Mouse (Mus musculus): ENCODE measurements around the gene Tbc1d17. TPM values are rescaled to one million over a fixed set of nuclear protein-coding genes. Genes with fewer than 3 reads are reported as not detected.

Gene Tbc1d17
- polyA plus RNA-seq, 1 experiment from 2014 or later = 69.4 TPM

- peaks cover 29% of the 10 kb centered on the region for H3K4me1 ChIP-seq (ENCODE audit: control insufficient read depth, insufficient read depth, low read length)
Measured at GRCm38 (mm10) chr7:44857042-44857552, 8.2 kb upstream of the Tbc1d17 start, which contains the start of gene Pnkp. Gene Pnkp, plus strand, starts transcription at chr7:44857139.

DNA sequence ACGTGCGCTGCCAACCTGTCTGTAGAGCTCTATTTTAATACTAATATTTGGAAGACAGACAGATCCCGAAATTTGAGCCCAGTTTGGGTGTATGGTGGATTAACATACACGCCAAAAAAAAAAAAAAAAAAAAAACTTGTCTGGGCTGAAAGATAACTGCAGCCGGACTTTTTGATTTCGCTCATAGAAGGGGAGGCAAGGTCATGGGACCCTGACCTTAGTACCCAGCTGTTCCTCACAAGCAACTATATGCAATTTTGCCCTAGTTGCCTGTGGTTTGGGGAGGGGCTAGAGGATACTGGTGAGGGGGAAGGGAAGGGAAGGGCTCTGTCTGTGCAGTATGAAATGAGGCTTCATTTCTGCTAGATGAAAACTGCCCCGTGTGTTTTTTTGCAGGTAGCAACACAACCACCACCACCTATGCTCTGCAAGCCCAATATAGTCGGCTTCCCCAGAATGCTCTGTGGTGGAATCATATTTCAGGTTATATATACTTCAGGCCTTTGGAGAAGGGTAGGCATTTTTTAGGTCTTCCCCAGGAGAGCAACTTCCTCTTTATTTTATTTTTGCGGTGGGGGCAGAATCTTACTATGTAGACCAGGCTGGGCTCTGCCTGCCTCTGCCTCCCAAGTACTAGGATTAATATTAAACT, 7.5 kb upstream of the Tbc1d17 start:
- no peak overlapping the region for H3K9ac ChIP-seq (ENCODE audit: low read length)
- H3K4me2 ChIP-seq = peak overlapping the region; percentile 95
- ATAC-seq (ENCODE audit: low FRiP score) = no peak
- no peak for DNase-seq (ENCODE audit: low spot score, missing footprints)
- no peak overlapping the region for H3K27ac ChIP-seq (ENCODE audit: low read depth, low read length)
- WGBS = 69% methylated on average over 9 of the region's 9 CpGs
- peak overlapping the region; percentile 72; the same call in 1 of the 2 replicates for H3K4me3 ChIP-seq (ENCODE audit: low read depth, low read length)
- H3K27me3 ChIP-seq (ENCODE audit: control insufficient read depth, insufficient read depth, low read length) = no peaks in the 10 kb centered on the region
- H3K4me1 ChIP-seq (ENCODE audit: control insufficient read depth, insufficient read depth, low read length) = peaks cover 29% of the 10 kb centered on the region
- H3K9me3 ChIP-seq (ENCODE audit: control insufficient read depth, low read length) = no peaks in the 10 kb centered on the region
- peaks cover 2% of the 10 kb centered on the region; the same call in 1 of the 2 replicates for H3K36me3 ChIP-seq (ENCODE audit: control insufficient read depth, insufficient read depth, low read length)

More at GRCm38 (mm10) chr7:44857042-44857552, 8.2 kb upstream of the Tbc1d17 start, which contains the start of gene Pnkp:
- Histone ChIP-seq H3K4me2 (peak within 1 kb of the TSS; percentile 95), H3K36me3 (ENCODE audit: control insufficient read depth, insufficient read depth, low read length) (peaks cover 2% of the 10 kb centered on the region; the same call in 1 of the 2 replicates), H3K27me3 (ENCODE audit: control insufficient read depth, insufficient read depth, low read length) (no peaks in the 10 kb centered on the region), H3K27ac (ENCODE audit: low read depth, low read length) (peak within 1 kb of the TSS; percentile 83), H3K9me3 (ENCODE audit: control insufficient read depth, low read length) (no peaks in the 10 kb centered on the region), H3K9ac (ENCODE audit: low read length) (peak within 1 kb of the TSS; percentile 81), H3K4me3 (ENCODE audit: low read depth, low read length) (peak within 1 kb of the TSS; percentile 72)
- ATAC-seq (ENCODE audit: low FRiP score) (peak; percentile 45; the same call in 1 of the 2 replicates), DNase-seq (ENCODE audit: low spot score, missing footprints) (peak; percentile 98)
- WGBS = under 1% methylated on average over 32 of the region's 32 CpGs

DNA sequence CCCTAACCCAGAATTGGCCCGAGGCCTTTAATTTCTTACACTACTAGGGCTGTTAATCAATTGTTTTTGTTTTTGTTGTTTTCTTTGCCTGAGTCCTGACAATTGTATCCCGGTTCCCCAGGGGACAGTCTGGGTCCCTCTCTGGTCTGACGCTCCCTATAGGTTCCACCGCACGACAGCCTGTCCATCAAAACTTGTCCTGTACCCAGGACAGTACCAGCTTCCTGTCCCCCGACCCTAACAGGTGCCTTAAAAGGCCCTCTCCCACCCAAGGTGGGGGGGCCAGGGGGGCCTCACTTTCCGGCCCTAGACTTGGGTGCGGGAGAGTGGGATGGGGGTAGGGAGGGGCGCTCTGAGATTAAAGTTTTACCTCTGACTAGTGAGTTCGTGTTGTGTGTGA, 6.2 kb upstream of the Tbc1d17 start:
- 44% methylated on average over 10 of the region's 10 CpGs for WGBS
- Histone ChIP-seq H3K36me3 (ENCODE audit: control insufficient read depth, insufficient read depth, low read length) (0 out of 2 replicates have a peak, but pooled peaks cover 2% of the 10 kb centered on the region), H3K4me1 (ENCODE audit: control insufficient read depth, insufficient read depth, low read length) (peaks cover 33% of the 10 kb centered on the region), H3K27me3 (ENCODE audit: control insufficient read depth, insufficient read depth, low read length) (no peaks in the 10 kb centered on the region), H3K9me3 (ENCODE audit: control insufficient read depth, low read length) (no peaks in the 10 kb centered on the region), H3K4me2 (peak overlapping the region; percentile 78), H3K4me3 (ENCODE audit: low read depth, low read length) (peak overlapping the region; percentile 49), H3K27ac (ENCODE audit: low read depth, low read length) (peak overlapping the region; percentile 89), H3K9ac (ENCODE audit: low read length) (peak overlapping the region; percentile 74)
- no peak for DNase-seq (ENCODE audit: low spot score, missing footprints)
- no peak for ATAC-seq (ENCODE audit: low FRiP score)

GRCm38 (mm10) chr7:44854356-44855031, 5.6 kb upstream of the Tbc1d17 start:
- Histone ChIP-seq H3K27me3 (ENCODE audit: control insufficient read depth, insufficient read depth, low read length) (no peaks in the 10 kb centered on the region), H3K4me1 (ENCODE audit: control insufficient read depth, insufficient read depth, low read length) (peaks cover 33% of the 10 kb centered on the region), H3K9ac (ENCODE audit: low read length) (peak overlapping the region; percentile 74), H3K27ac (ENCODE audit: low read depth, low read length) (peak overlapping the region; percentile 89), H3K36me3 (ENCODE audit: control insufficient read depth, insufficient read depth, low read length) (0 out of 2 replicates have a peak, but pooled peaks cover 2% of the 10 kb centered on the region), H3K9me3 (ENCODE audit: control insufficient read depth, low read length) (no peaks in the 10 kb centered on the region), H3K4me2 (peak overlapping the region; percentile 78), H3K4me3 (ENCODE audit: low read depth, low read length) (peak overlapping the region; percentile 49)
- ATAC-seq (ENCODE audit: low FRiP score) (peak; percentile 43), DNase-seq (ENCODE audit: low spot score, missing footprints) (peak; percentile 95)
- WGBS = 1% methylated on average over 45 of the region's 45 CpGs

DNA sequence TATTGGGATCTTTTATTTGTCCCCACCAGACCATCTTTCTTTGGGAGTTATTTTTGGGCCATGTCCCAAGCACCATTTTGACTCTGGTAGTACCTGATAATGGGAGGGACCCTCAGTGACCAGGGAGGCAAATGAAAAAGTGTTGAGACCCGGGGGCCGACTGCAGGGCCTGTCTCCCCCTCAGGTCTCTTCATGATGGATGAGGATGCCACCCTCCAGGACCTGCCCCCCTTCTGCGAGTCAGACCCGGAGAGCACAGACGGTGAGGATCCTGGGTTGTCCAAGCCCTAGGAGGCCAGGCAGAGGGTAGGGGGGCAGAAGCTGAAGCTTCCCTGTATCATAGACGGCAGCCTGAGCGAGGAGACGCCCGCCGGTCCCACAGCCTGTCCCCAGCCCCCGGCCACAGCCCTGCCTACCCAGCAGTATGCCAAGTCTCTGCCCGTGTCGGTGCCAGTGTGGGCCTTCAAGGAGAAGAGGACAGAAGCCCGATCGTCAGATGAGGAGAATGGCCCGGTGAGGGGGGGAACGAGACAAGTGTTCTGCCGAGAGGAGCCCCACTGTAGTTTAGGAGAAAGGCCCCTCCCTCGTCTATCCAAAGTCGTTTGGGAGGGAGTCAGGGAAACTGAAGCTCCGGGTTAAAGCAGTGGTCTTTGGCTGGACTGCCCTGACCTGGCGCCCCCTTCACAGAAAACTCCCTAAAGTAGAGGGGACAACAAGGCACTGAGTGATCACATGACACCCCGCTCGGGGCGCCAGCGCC, 4.9 kb upstream of the Tbc1d17 start:
- 0 out of 2 replicates have a peak, but pooled peaks cover 2% of the 10 kb centered on the region for H3K36me3 ChIP-seq (ENCODE audit: control insufficient read depth, insufficient read depth, low read length)
- WGBS = 37% methylated on average over 26 of the region's 26 CpGs
- H3K9ac ChIP-seq (ENCODE audit: low read length) = peak overlapping the region; percentile 74
- no peaks in the 10 kb centered on the region for H3K27me3 ChIP-seq (ENCODE audit: control insufficient read depth, insufficient read depth, low read length)
- H3K4me1 ChIP-seq (ENCODE audit: control insufficient read depth, insufficient read depth, low read length) = peaks cover 33% of the 10 kb centered on the region
- H3K4me2 ChIP-seq = peak overlapping the region; percentile 78
- peak; percentile 92 for DNase-seq (ENCODE audit: low spot score, missing footprints)
- H3K4me3 ChIP-seq (ENCODE audit: low read depth, low read length) = peak overlapping the region; percentile 49
- H3K27ac ChIP-seq (ENCODE audit: low read depth, low read length) = peak overlapping the region; percentile 89
- no peaks in the 10 kb centered on the region for H3K9me3 ChIP-seq (ENCODE audit: control insufficient read depth, low read length)
- ATAC-seq (ENCODE audit: low FRiP score) = peak; percentile 1; the same call in 1 of the 2 replicates

DNA sequence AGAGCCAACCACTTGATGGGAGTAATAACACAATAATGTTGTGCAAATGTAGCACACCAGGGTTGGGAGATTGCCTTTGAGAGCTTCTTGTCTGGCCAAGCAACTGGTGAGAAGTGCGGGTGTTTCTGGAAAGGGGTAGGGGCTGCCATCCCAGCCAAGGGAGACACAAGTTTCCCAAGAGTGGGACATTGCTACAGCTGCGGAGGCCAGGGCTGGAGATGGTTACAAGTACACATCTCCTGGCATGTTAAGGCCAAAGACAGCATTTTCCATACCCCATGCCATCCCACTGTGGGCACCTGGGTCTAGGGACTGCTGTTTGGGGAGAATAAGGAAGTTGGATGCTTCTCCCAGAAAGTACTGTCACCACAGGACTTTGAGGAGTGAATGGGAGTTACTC, 4.2 kb upstream of the Tbc1d17 start:
- WGBS = 88% methylated on average over 2 of the region's 2 CpGs
- Histone ChIP-seq H3K4me2 (peak overlapping the region; percentile 78; the same call in 1 of the 2 replicates), H3K36me3 (ENCODE audit: control insufficient read depth, insufficient read depth, low read length) (0 out of 2 replicates have a peak, but pooled peaks cover 2% of the 10 kb centered on the region), H3K27me3 (ENCODE audit: control insufficient read depth, insufficient read depth, low read length) (no peaks in the 10 kb centered on the region), H3K27ac (ENCODE audit: low read depth, low read length) (no peak overlapping the region), H3K4me1 (ENCODE audit: control insufficient read depth, insufficient read depth, low read length) (peaks cover 31% of the 10 kb centered on the region), H3K9ac (ENCODE audit: low read length) (no peak overlapping the region), H3K9me3 (ENCODE audit: control insufficient read depth, low read length) (no peaks in the 10 kb centered on the region), H3K4me3 (ENCODE audit: low read depth, low read length) (no peak overlapping the region)
- no peak for DNase-seq (ENCODE audit: low spot score, missing footprints)
- ATAC-seq (ENCODE audit: low FRiP score) = no peak

GRCm38 (mm10) chr7:44852259-44853027, 3.6 kb upstream of the Tbc1d17 start:
- DNase-seq (ENCODE audit: low spot score, missing footprints) (no peak), ATAC-seq (ENCODE audit: low FRiP score) (no peak)
- 90% methylated on average over 35 of the region's 36 CpGs for WGBS
- H3K4me1 ChIP-seq (ENCODE audit: control insufficient read depth, insufficient read depth, low read length) = peaks cover 32% of the 10 kb centered on the region
- no peak overlapping the region for H3K27ac ChIP-seq (ENCODE audit: low read depth, low read length)
- H3K36me3 ChIP-seq (ENCODE audit: control insufficient read depth, insufficient read depth, low read length) = 0 out of 2 replicates have a peak, but pooled peaks cover 2% of the 10 kb centered on the region
- H3K27me3 ChIP-seq (ENCODE audit: control insufficient read depth, insufficient read depth, low read length) = no peaks in the 10 kb centered on the region
- no peaks in the 10 kb centered on the region for H3K9me3 ChIP-seq (ENCODE audit: control insufficient read depth, low read length)
- no peak overlapping the region for H3K4me2 ChIP-seq
- H3K9ac ChIP-seq (ENCODE audit: low read length) = no peak overlapping the region
- no peak overlapping the region for H3K4me3 ChIP-seq (ENCODE audit: low read depth, low read length)

GRCm38 (mm10) chr7:44851625-44852234, 2.9 kb upstream of the Tbc1d17 start:
- ATAC-seq (ENCODE audit: low FRiP score) (no peak), DNase-seq (ENCODE audit: low spot score, missing footprints) (no peak)
- no peaks in the 10 kb centered on the region for H3K9me3 ChIP-seq (ENCODE audit: control insufficient read depth, low read length)
- H3K4me3 ChIP-seq (ENCODE audit: low read depth, low read length) = no peak overlapping the region
- H3K27ac ChIP-seq (ENCODE audit: low read depth, low read length) = no peak overlapping the region
- WGBS = 93% methylated on average over 12 of the region's 12 CpGs
- no peak overlapping the region for H3K4me2 ChIP-seq
- H3K27me3 ChIP-seq (ENCODE audit: control insufficient read depth, insufficient read depth, low read length) = no peaks in the 10 kb centered on the region
- H3K4me1 ChIP-seq (ENCODE audit: control insufficient read depth, insufficient read depth, low read length) = peaks cover 32% of the 10 kb centered on the region
- no peak overlapping the region for H3K9ac ChIP-seq (ENCODE audit: low read length)
- 0 out of 2 replicates have a peak, but pooled peaks cover 2% of the 10 kb centered on the region for H3K36me3 ChIP-seq (ENCODE audit: control insufficient read depth, insufficient read depth, low read length)

All from midbrain, embryonic 11.5 days (tissue).